Mouse (Mus musculus) intestine, embryonic 15.5 days (tissue): ENCODE measurements at regions not wholly inside any gene's neighbourhood (a gene's known extent, or its start where the extent isn't known, plus 50 kb on each side); places are given as distances from the start of the nearest gene placed in this dataset.

Experiments used
- ATAC-seq: fragments of 200-750 bp; cut with Nextera tagmentation; 2 replicates; pipeline ENCODE4 v1.8.0; 2017; ENCODE audit warnings: moderate TSS enrichment, moderate library complexity
- H3K27ac ChIP-seq: fragments of 300-500 bp; sonication (generic); 2 replicates; pipeline ENCODE4 v1.5.1; 2015; ENCODE audit warnings: mild to moderate bottlenecking, inconsistent platforms
- H3K27me3 ChIP-seq: fragments of 300-500 bp; sonication (generic); replicated peaks from 2 replicates; pipeline ENCODE4 v1.6.1; 2015; ENCODE audit warnings: inconsistent platforms
- H3K36me3 ChIP-seq: fragments of 300-500 bp; sonication (generic); 2 replicates; pipeline ENCODE4 v1.6.1; 2015; ENCODE audit warnings: inconsistent platforms
- H3K4me1 ChIP-seq: fragments of 300-500 bp; sonication (generic); replicated peaks from 2 replicates; pipeline ENCODE4 v1.6.1; 2015; ENCODE audit warnings: inconsistent platforms
- H3K4me2 ChIP-seq: fragments of 300-500 bp; sonication (generic); replicated peaks from 2 replicates; pipeline ENCODE4 v1.6.1; 2015; ENCODE audit warnings: mild to moderate bottlenecking, inconsistent platforms
- H3K4me3 ChIP-seq: fragments of 300-500 bp; sonication (generic); replicated peaks from 2 replicates; pipeline ENCODE4 v1.5.1; 2015; ENCODE audit warnings: inconsistent platforms
- H3K9ac ChIP-seq: fragments of 300-500 bp; sonication (generic); 2 replicates; pipeline ENCODE4 v1.6.1; 2015; ENCODE audit warnings: inconsistent platforms
- H3K9me3 ChIP-seq: fragments of 300-500 bp; sonication (generic); 2 replicates; pipeline ENCODE4 v1.6.1; 2016; ENCODE audit warnings: inconsistent platforms
- WGBS: fragments of 180-500 bp; shearing (Covaris S2); methylation state at CpG from one replicate; pipeline ENCODE4 v1.1.7; 2015; 5-methylcytosine and 5-hydroxymethylcytosine counted together

- H3K9ac ChIP-seq: no peak overlapping the region
- H3K4me2 ChIP-seq: no peak overlapping the region
- no peak overlapping the region for H3K27ac ChIP-seq
- H3K4me1 ChIP-seq: no peaks in the 10 kb centered on the region
- 63% methylated on average over 9 of the region's 9 CpGs for WGBS
- no peaks in the 10 kb centered on the region for H3K36me3 ChIP-seq
- H3K9me3 ChIP-seq: no peaks in the 10 kb centered on the region
- H3K27me3 ChIP-seq: no peaks in the 10 kb centered on the region
- H3K4me3 ChIP-seq: no peak overlapping the region
- no peak for ATAC-seq
These were observed 188.6 kb downstream of the Matn1 start for GRCm38 (mm10) chr4:131132781-131133180.

DNA sequence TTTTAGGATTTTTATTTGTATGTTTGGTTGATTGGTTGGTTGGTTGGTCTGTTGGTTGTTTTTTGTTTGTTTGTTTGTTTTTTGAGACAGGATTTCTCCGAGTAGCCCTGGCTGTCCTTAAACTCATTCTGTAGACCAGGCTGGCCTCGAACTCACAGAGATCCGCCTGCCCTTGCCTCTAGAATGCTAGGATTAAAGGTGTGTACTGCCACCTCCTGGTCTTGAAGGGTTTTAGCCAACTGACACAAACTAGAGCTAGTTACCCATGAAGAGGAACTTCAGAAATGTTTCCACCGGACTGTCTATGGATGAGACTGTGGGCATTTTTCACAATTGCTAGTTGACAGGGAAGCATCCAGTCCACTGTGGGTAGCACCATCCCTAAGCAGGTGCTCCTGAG is 191.7 kb downstream of the Matn1 start:
- Histone ChIP-seq H3K9me3 (no peaks in the 10 kb centered on the region), H3K4me1 (no peaks in the 10 kb centered on the region), H3K36me3 (no peaks in the 10 kb centered on the region), H3K4me3 (no peak overlapping the region), H3K27me3 (no peaks in the 10 kb centered on the region), H3K9ac (no peak overlapping the region), H3K4me2 (no peak overlapping the region), H3K27ac (no peak overlapping the region)
- WGBS: 80% methylated on average over 4 of the region's 4 CpGs
- no peak for ATAC-seq

- Histone ChIP-seq H3K9me3 (no peaks in the 10 kb centered on the region), H3K4me1 (no peaks in the 10 kb centered on the region), H3K27ac (no peak overlapping the region), H3K9ac (no peak overlapping the region), H3K4me2 (no peak overlapping the region), H3K27me3 (no peaks in the 10 kb centered on the region), H3K36me3 (no peaks in the 10 kb centered on the region), H3K4me3 (no peak overlapping the region)
- WGBS: 83% methylated on average over 13 of the region's 13 CpGs
- ATAC-seq: no peak
These were observed 194.7 kb downstream of the Matn1 start for GRCm38 (mm10) chr4:131138891-131139290.

- Histone ChIP-seq H3K4me2 (no peak overlapping the region), H3K36me3 (no peaks in the 10 kb centered on the region), H3K4me1 (no peaks in the 10 kb centered on the region), H3K27me3 (no peaks in the 10 kb centered on the region), H3K27ac (no peak overlapping the region), H3K9ac (no peak overlapping the region), H3K9me3 (no peaks in the 10 kb centered on the region), H3K4me3 (no peak overlapping the region)
- ATAC-seq: no peak
- WGBS: 82% methylated on average over 17 of the region's 17 CpGs
These were observed 197.8 kb downstream of the Matn1 start for GRCm38 (mm10) chr4:131141890-131142465.

GRCm38 (mm10) chr4:131145507-131145906 is 201.3 kb downstream of the Matn1 start:
- no peaks in the 10 kb centered on the region for H3K4me1 ChIP-seq
- H3K4me3 ChIP-seq: no peak overlapping the region
- ATAC-seq: no peak
- no peaks in the 10 kb centered on the region for H3K27me3 ChIP-seq
- no peak overlapping the region for H3K9ac ChIP-seq
- 62% methylated on average over 1 of the region's 1 CpGs for WGBS
- H3K9me3 ChIP-seq: no peaks in the 10 kb centered on the region
- no peak overlapping the region for H3K4me2 ChIP-seq
- H3K36me3 ChIP-seq: no peaks in the 10 kb centered on the region
- no peak overlapping the region for H3K27ac ChIP-seq

- Histone ChIP-seq H3K4me3 (no peak overlapping the region), H3K27ac (no peak overlapping the region), H3K9ac (no peak overlapping the region), H3K4me1 (no peaks in the 10 kb centered on the region), H3K9me3 (no peaks in the 10 kb centered on the region), H3K27me3 (no peaks in the 10 kb centered on the region), H3K4me2 (no peak overlapping the region), H3K36me3 (no peaks in the 10 kb centered on the region)
- 67% methylated on average over 16 of the region's 16 CpGs for WGBS
- no peak for ATAC-seq
These were observed 204.0 kb downstream of the Matn1 start for GRCm38 (mm10) chr4:131148042-131148747.

- 77% methylated on average over 5 of the region's 5 CpGs for WGBS
- H3K27me3 ChIP-seq: no peaks in the 10 kb centered on the region
- H3K4me1 ChIP-seq: no peaks in the 10 kb centered on the region
- ATAC-seq: no peak
- H3K27ac ChIP-seq: no peak overlapping the region
- H3K9ac ChIP-seq: no peak overlapping the region
- no peak overlapping the region for H3K4me3 ChIP-seq
- no peaks in the 10 kb centered on the region for H3K9me3 ChIP-seq
- no peak overlapping the region for H3K4me2 ChIP-seq
- no peaks in the 10 kb centered on the region for H3K36me3 ChIP-seq
These were observed 205.3 kb downstream of the Matn1 start for GRCm38 (mm10) chr4:131149466-131149865.

- Histone ChIP-seq H3K27ac (no peak overlapping the region), H3K36me3 (no peaks in the 10 kb centered on the region), H3K9ac (no peak overlapping the region), H3K4me3 (no peak overlapping the region), H3K4me2 (no peak overlapping the region), H3K9me3 (no peaks in the 10 kb centered on the region), H3K27me3 (no peaks in the 10 kb centered on the region), H3K4me1 (no peaks in the 10 kb centered on the region)
- no peak for ATAC-seq
- 33% methylated on average over 5 of the region's 5 CpGs for WGBS
These were observed 215.5 kb downstream of the Matn1 start for GRCm38 (mm10) chr4:131159712-131160111.

- no peak for ATAC-seq
- Histone ChIP-seq H3K4me3 (no peak overlapping the region), H3K27me3 (no peaks in the 10 kb centered on the region)
These were observed 215.9 kb downstream of the Matn1 start for GRCm38 (mm10) chr4:131160135-131160534.

DNA sequence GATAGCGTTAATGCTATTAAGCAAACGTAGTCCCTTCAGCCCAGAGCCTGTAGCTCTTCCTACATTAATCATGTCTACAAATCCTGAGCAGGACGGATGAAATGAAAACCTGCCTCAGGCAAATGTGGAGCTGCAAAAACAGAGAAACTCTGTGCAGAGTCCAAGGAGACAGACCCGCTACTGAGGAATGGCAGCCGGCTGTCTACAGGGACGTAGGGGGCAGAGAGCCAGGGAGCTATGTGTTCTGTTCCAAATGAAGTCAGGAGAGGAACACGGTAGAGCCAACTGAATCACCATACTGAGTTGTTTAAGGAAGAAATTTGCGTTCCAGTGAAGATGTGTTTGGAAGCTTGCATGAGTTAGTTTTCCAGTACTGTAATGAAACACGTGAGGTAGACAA is 217.3 kb downstream of the Matn1 start:
- no peak overlapping the region for H3K4me3 ChIP-seq
- H3K27ac ChIP-seq: no peak overlapping the region
- no peak overlapping the region for H3K4me2 ChIP-seq
- whole genome bisulfite sequencing: 64% methylated on average over 9 of the region's 9 CpGs
- no peak for ATAC-seq
- no peaks in the 10 kb centered on the region for H3K9me3 ChIP-seq
- H3K4me1 ChIP-seq: no peaks in the 10 kb centered on the region
- no peaks in the 10 kb centered on the region for H3K27me3 ChIP-seq
- H3K9ac ChIP-seq: no peak overlapping the region
- no peaks in the 10 kb centered on the region for H3K36me3 ChIP-seq

More at GRCm38 (mm10) chr4:131160135-131160534, 215.9 kb downstream of the Matn1 start:
- H3K4me2 ChIP-seq: no peak overlapping the region
- WGBS: 35% methylated on average over 5 of the region's 5 CpGs
- no peak overlapping the region for H3K9ac ChIP-seq
- no peaks in the 10 kb centered on the region for H3K4me1 ChIP-seq
- H3K9me3 ChIP-seq: no peaks in the 10 kb centered on the region
- H3K27ac ChIP-seq: no peak overlapping the region
- no peaks in the 10 kb centered on the region for H3K36me3 ChIP-seq

DNA sequence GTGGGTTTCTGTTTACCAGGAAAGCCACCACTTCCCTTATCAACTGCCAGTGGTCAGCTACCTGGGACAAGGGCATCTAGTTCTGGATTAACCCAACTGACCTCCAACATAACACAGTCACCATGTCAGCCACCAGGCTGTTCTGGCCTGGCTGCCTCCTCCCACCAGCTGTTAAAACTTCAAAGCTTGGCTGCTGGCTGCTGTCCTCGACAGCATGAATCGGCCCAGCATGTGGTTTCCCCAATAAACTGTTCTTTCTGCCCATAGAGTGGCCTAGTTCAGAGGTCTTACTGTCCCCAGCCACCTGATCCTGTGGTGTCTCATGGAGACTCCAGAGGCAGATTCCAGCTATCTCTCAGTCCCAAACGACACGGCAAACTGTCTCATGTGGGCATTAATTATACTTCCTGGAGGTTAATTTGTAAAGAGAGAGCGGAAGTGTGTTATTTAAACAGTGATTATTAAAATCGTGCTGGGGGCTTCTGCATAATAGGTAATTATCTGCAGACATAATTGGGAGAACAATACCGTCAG is 219.7 kb downstream of the Matn1 start:
- Histone ChIP-seq H3K36me3 (no peaks in the 10 kb centered on the region), H3K4me2 (no peak overlapping the region), H3K9ac (no peak overlapping the region), H3K9me3 (no peaks in the 10 kb centered on the region), H3K4me3 (no peak overlapping the region), H3K4me1 (no peaks in the 10 kb centered on the region), H3K27me3 (no peaks in the 10 kb centered on the region), H3K27ac (no peak overlapping the region)
- WGBS: 36% methylated on average over 7 of the region's 7 CpGs
- no peak for ATAC-seq

GRCm38 (mm10) chr4:131166574-131167270 is 222.5 kb downstream of the Matn1 start:
- Histone ChIP-seq H3K9ac (no peak overlapping the region), H3K36me3 (no peaks in the 10 kb centered on the region), H3K4me1 (no peaks in the 10 kb centered on the region), H3K4me2 (no peak overlapping the region), H3K9me3 (no peaks in the 10 kb centered on the region), H3K27ac (no peak overlapping the region), H3K27me3 (no peaks in the 10 kb centered on the region), H3K4me3 (no peak overlapping the region)
- 74% methylated on average over 9 of the region's 9 CpGs for WGBS
- ATAC-seq: no peak
